Mouse (Mus musculus) layer of hippocampus, adult 8-10 months (tissue): Measurements from ENCODE around the gene Cradd. TPM values are rescaled to one million over a fixed set of nuclear protein-coding genes. Genes with fewer than 3 reads are reported as not detected.
A peak's percentile ranks its signal among the peaks of the same experiment; 100 is the strongest.

Experiments used
- DNase-seq, 2 experiments: peaks; one replicate each; pipeline ENCODE4 v3.0.0; 2022; ENCODE audit warnings: low spot score in 2 of 2
- total RNA-seq, 4 experiments: library from RNA; stranded (reverse); gene quantifications; 2 replicates each; pipeline ENCODE4 v1.2.4; 2022

Cradd gene
- total RNA-seq, 4 experiments from 2014 or later: 6.4 to 10.0 (median 8.0) TPM

- no peak for DNase-seq
These were observed 48.4 kb downstream of the Cradd start for GRCm38 (mm10) chr10:95275488-95275887.

- DNase-seq: no peak
These were observed 50.7 kb downstream of the Cradd start for GRCm38 (mm10) chr10:95273226-95273625.

GRCm38 (mm10) chr10:95269151-95269550 lies 54.8 kb downstream of the Cradd start:
- no peak for DNase-seq

- no peak for DNase-seq
These were observed 55.6 kb downstream of the Cradd start for GRCm38 (mm10) chr10:95268366-95268765.

GRCm38 (mm10) chr10:95266983-95267382 lies 57.0 kb downstream of the Cradd start:
- no peak for DNase-seq

GRCm38 (mm10) chr10:95266041-95266762 lies 57.7 kb downstream of the Cradd start:
- no peak for DNase-seq

GRCm38 (mm10) chr10:95265576-95265975 lies 58.4 kb downstream of the Cradd start:
- DNase-seq: no peak

GRCm38 (mm10) chr10:95264485-95265321 lies 59.2 kb downstream of the Cradd start:
- DNase-seq: peak in 1 of 2 experiments; percentile 33

- no peak for DNase-seq
These were observed 61.5 kb downstream of the Cradd start for GRCm38 (mm10) chr10:95262388-95262787.

- DNase-seq: no peak
These were observed 62.7 kb downstream of the Cradd start for GRCm38 (mm10) chr10:95261279-95261678.

GRCm38 (mm10) chr10:95260420-95260819 lies 63.5 kb downstream of the Cradd start:
- DNase-seq: no peak

- no peak for DNase-seq
These were observed 65.3 kb downstream of the Cradd start for GRCm38 (mm10) chr10:95258471-95259155.

GRCm38 (mm10) chr10:95257979-95258378 lies 66.0 kb downstream of the Cradd start:
- DNase-seq: no peak

- DNase-seq: no peak
These were observed 67.8 kb downstream of the Cradd start for GRCm38 (mm10) chr10:95256095-95256494.

GRCm38 (mm10) chr10:95255018-95255680 lies 68.8 kb downstream of the Cradd start:
- no peak for DNase-seq

- peak; percentile 44 to 53 for DNase-seq
These were observed 69.4 kb downstream of the Cradd start for GRCm38 (mm10) chr10:95254453-95255001.

GRCm38 (mm10) chr10:95254046-95254445 lies 69.9 kb downstream of the Cradd start:
- DNase-seq: no peak

GRCm38 (mm10) chr10:95251674-95252073 lies 72.3 kb downstream of the Cradd start:
- no peak for DNase-seq

GRCm38 (mm10) chr10:95248362-95248761 lies 75.6 kb downstream of the Cradd start:
- DNase-seq: no peak

- DNase-seq: no peak
These were observed 77.2 kb downstream of the Cradd start for GRCm38 (mm10) chr10:95246696-95247095.

- no peak for DNase-seq
These were observed 78.3 kb downstream of the Cradd start for GRCm38 (mm10) chr10:95245680-95245982.
